Mouse (Mus musculus) embryonic facial prominence, embryonic 15.5 days (tissue): ENCODE measurements around the gene Iqgap3. TPM values are rescaled to one million over a fixed set of nuclear protein-coding genes. Genes with fewer than 3 reads are reported as not detected.

ENCODE experiments used
- ATAC-seq: fragments of 200-750 bp; cut with Nextera tagmentation; 2 replicates; pipeline ENCODE4 v1.8.0; 2017; ENCODE audit warnings: low read depth, moderate TSS enrichment; ENCODE audit not compliant: insufficient number of reproducible peaks, low FRiP score, low TSS enrichment
- H3K27ac ChIP-seq: fragments of 300-500 bp; sonication (generic); replicated peaks from 2 replicates; pipeline ENCODE4 v1.5.1; 2015; ENCODE audit warnings: mild to moderate bottlenecking, inconsistent platforms
- H3K27me3 ChIP-seq: fragments of 300-500 bp; sonication (generic); 2 replicates; pipeline ENCODE4 v1.6.1; 2015; ENCODE audit warnings: inconsistent platforms
- H3K36me3 ChIP-seq: fragments of 300-500 bp; sonication (generic); 2 replicates; pipeline ENCODE4 v1.6.1; 2015; ENCODE audit warnings: mild to moderate bottlenecking, inconsistent platforms
- H3K4me1 ChIP-seq: fragments of 300-500 bp; sonication (generic); 2 replicates; pipeline ENCODE4 v1.6.1; 2015; ENCODE audit warnings: inconsistent platforms
- H3K4me2 ChIP-seq: fragments of 300-500 bp; sonication (generic); replicated peaks from 2 replicates; pipeline ENCODE4 v1.6.1; 2015; ENCODE audit warnings: mild to moderate bottlenecking, inconsistent platforms
- H3K4me3 ChIP-seq: fragments of 300-500 bp; sonication (generic); replicated peaks from 2 replicates; pipeline ENCODE4 v1.5.1; 2015; ENCODE audit warnings: mild to moderate bottlenecking, inconsistent platforms
- H3K9ac ChIP-seq: fragments of 300-500 bp; sonication (generic); 2 replicates; pipeline ENCODE4 v1.6.1; 2015; ENCODE audit warnings: inconsistent platforms
- H3K9me3 ChIP-seq: fragments of 300-500 bp; sonication (generic); replicated peaks from 2 replicates; pipeline ENCODE4 v1.6.1; 2016; ENCODE audit warnings: inconsistent platforms
- WGBS: fragments of 180-500 bp; shearing (Covaris S2); methylation state at CpG from one replicate; pipeline ENCODE4 v1.1.7; 2015; 5-methylcytosine and 5-hydroxymethylcytosine counted together
- polyA plus RNA-seq: library from polyadenylated mRNA; unstranded; fragments of >200 nt; fragmentation: Nextera tagmentation; extraction: Ambion mirVana; gene quantifications from 2 replicates; pipeline ENCODE4 v1.2.1, GENCODE M21; 2015

Gene Iqgap3
- polyA plus RNA-seq, 1 experiment from 2014 or later, result 16.8 TPM

- ATAC-seq, result no peak
- Histone ChIP-seq H3K9ac (no peak overlapping the region), H3K9me3 (no peaks in the 10 kb centered on the region), H3K36me3 (peaks cover 61% of the 10 kb centered on the region), H3K27ac (no peak overlapping the region), H3K27me3 (no peaks in the 10 kb centered on the region), H3K4me3 (no peak overlapping the region), H3K4me2 (no peak overlapping the region), H3K4me1 (no peaks in the 10 kb centered on the region)
- WGBS, result 79% methylated on average over 6 of the region's 6 CpGs
These were observed 15.9 kb downstream of the Iqgap3 start for GRCm38 (mm10) chr3:88097666-88098065.

DNA sequence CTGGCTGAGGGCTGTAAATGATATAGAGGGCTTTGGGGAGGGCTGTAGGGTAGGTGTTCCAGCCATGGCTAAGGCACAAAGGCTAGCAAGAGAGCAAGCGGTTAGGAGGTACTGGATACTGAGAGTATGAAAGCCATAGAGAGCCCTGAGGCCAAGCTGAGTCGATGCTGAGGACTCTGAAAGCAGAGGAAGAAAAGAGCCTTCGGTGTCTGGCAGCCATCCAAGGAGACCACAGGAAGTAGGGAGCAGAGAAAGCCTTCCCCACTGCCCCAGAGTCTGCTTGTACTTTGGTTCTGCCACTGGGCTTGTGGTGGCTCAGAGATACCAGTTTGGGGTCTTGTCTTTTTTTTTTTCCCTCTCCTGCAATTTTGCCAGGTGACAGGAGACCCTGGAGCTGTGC is 18.5 kb downstream of the Iqgap3 start:
- Histone ChIP-seq H3K27me3 (no peaks in the 10 kb centered on the region), H3K4me1 (no peaks in the 10 kb centered on the region), H3K27ac (no peak overlapping the region), H3K36me3 (peaks cover 69% of the 10 kb centered on the region), H3K4me2 (no peak overlapping the region), H3K9ac (no peak overlapping the region), H3K9me3 (no peaks in the 10 kb centered on the region), H3K4me3 (no peak overlapping the region)
- no peak for ATAC-seq
- 68% methylated on average over 3 of the region's 3 CpGs for WGBS

DNA sequence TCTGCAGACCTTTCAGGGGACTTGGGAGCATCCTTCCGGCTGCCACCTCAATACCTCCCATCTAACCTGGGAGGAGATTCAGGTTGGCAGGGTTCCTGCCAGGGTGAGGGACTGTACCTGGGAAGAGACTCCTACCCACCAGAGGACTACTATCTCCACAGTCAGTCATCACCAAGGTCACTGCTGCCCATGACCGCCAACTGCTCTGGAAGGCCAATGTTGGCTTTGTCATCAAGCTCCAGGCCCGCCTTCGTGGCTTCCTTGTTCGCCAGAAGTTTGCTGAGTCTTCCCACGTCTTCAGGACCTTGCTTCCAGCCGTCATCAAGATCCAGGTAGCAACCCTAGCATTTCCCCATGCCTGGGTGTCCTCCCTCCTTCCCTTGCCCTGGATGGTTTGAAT is 20.0 kb downstream of the Iqgap3 start:
- 90% methylated on average over 7 of the region's 7 CpGs for WGBS

GRCm38 (mm10) chr3:88102196-88102595 is 20.4 kb downstream of the Iqgap3 start:
- Histone ChIP-seq H3K4me2 (no peak overlapping the region), H3K36me3 (peaks cover 74% of the 10 kb centered on the region), H3K4me1 (no peaks in the 10 kb centered on the region), H3K9ac (no peak overlapping the region), H3K27me3 (no peaks in the 10 kb centered on the region), H3K4me3 (no peak overlapping the region), H3K9me3 (no peaks in the 10 kb centered on the region), H3K27ac (peak overlapping the region; percentile 48; the same call in 1 of the 2 replicates)
- 79% methylated on average over 6 of the region's 6 CpGs for WGBS
- ATAC-seq, result no peak

More for the DNA sequence above, 20.0 kb downstream of the Iqgap3 start:
- Histone ChIP-seq H3K9ac (no peak overlapping the region), H3K27ac (no peak overlapping the region), H3K4me1 (no peaks in the 10 kb centered on the region), H3K4me3 (no peak overlapping the region), H3K9me3 (no peaks in the 10 kb centered on the region), H3K27me3 (no peaks in the 10 kb centered on the region), H3K4me2 (no peak overlapping the region), H3K36me3 (peaks cover 76% of the 10 kb centered on the region)
- ATAC-seq, result no peak

DNA sequence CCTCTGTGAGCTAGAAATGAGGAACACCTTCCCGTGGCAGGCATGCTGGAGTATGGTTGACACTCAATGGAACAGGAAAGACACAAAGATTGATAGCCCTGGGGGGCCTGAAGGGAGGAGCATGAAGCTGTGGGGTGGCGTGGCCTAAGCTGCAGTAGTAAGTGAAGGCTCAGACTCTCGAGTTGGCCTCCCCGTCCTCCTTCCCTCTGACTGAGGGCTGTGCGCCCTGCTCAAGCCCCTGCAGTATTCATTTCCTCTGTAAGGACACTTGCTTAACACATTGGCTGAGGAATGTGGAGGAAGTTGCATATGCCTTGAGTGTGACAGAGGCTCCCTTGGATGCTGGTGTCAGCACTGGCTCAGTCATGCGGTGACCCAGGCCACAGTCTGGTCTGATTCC is 20.8 kb downstream of the Iqgap3 start:
- H3K9ac ChIP-seq, result no peak overlapping the region
- H3K27ac ChIP-seq, result peak overlapping the region; percentile 48; the same call in 1 of the 2 replicates
- no peaks in the 10 kb centered on the region for H3K9me3 ChIP-seq
- no peak overlapping the region for H3K4me2 ChIP-seq
- H3K27me3 ChIP-seq, result no peaks in the 10 kb centered on the region
- H3K4me1 ChIP-seq, result no peaks in the 10 kb centered on the region
- no peak for ATAC-seq
- 73% methylated on average over 6 of the region's 6 CpGs for WGBS
- no peak overlapping the region for H3K4me3 ChIP-seq
- H3K36me3 ChIP-seq, result peaks cover 75% of the 10 kb centered on the region

- Histone ChIP-seq H3K27ac (no peak overlapping the region), H3K9me3 (no peaks in the 10 kb centered on the region), H3K27me3 (no peaks in the 10 kb centered on the region), H3K36me3 (peaks cover 84% of the 10 kb centered on the region), H3K9ac (no peak overlapping the region), H3K4me3 (no peak overlapping the region), H3K4me1 (no peaks in the 10 kb centered on the region), H3K4me2 (no peak overlapping the region)
- WGBS, result 85% methylated on average over 4 of the region's 4 CpGs
- no peak for ATAC-seq
These were observed 24.4 kb downstream of the Iqgap3 start for GRCm38 (mm10) chr3:88106126-88106525.

GRCm38 (mm10) chr3:88109126-88109525 is 27.4 kb downstream of the Iqgap3 start:
- H3K9ac ChIP-seq, result no peak overlapping the region
- no peak for ATAC-seq
- no peak overlapping the region for H3K27ac ChIP-seq
- H3K4me2 ChIP-seq, result no peak overlapping the region
- H3K4me1 ChIP-seq, result no peaks in the 10 kb centered on the region
- no peak overlapping the region for H3K4me3 ChIP-seq
- no peaks in the 10 kb centered on the region for H3K27me3 ChIP-seq
- WGBS, result 89% methylated on average over 6 of the region's 6 CpGs
- H3K36me3 ChIP-seq, result peaks cover 84% of the 10 kb centered on the region
- H3K9me3 ChIP-seq, result no peaks in the 10 kb centered on the region

DNA sequence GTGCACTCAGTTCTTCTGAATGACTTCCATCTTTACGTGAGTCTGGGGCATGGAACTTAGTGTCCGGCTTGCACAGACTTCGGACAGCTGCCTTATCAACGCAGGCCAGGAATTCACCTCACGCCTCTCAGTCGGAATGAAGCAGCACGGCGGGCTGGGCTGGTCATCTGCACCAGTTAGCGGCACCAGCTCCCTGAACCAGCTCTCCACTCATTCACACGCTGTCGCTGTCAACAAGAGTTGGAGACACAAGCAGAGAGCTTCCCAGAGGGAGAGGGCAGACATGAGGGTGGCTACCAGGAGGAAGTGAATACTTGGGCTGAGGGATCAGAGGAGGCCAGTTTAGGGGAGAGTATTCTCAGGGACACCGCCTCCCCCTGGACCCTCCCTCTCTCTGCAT is 32.6 kb downstream of the Iqgap3 start:
- Histone ChIP-seq H3K9me3 (no peaks in the 10 kb centered on the region), H3K36me3 (peaks cover 88% of the 10 kb centered on the region), H3K4me3 (no peak overlapping the region), H3K4me2 (no peak overlapping the region), H3K27me3 (no peaks in the 10 kb centered on the region), H3K27ac (no peak overlapping the region), H3K4me1 (no peaks in the 10 kb centered on the region), H3K9ac (no peak overlapping the region)
- no peak for ATAC-seq
- WGBS, result 91% methylated on average over 12 of the region's 12 CpGs

DNA sequence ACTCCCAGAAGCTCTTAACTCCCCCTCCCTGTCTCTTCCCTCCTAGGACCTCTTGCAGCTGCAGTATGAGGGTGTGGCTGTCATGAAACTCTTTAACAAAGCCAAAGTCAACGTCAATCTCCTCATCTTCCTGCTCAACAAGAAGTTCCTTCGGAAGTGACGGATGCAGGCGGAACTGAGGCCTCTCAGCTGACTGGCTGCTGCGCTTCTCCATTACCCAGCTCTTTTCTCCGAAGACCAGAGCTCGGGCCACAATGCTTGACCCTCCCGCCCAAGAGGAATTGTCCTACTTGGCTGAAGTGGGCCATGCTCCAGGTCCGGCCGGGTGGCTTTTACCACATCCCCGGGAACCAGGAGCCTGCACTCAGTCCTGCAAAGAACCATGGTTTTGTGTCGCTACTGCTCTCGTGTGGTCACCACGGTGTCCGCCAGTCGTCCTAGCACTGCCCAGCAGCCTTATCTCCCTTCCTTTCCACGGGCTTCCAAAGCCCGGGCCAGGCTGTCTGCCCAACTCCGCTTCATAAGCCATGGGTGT is 38.4 kb downstream of the Iqgap3 start:
- Histone ChIP-seq H3K27me3 (no peaks in the 10 kb centered on the region), H3K36me3 (peaks cover 46% of the 10 kb centered on the region), H3K4me1 (no peaks in the 10 kb centered on the region), H3K27ac (no peak overlapping the region), H3K4me3 (no peak overlapping the region), H3K9ac (no peak overlapping the region), H3K9me3 (no peaks in the 10 kb centered on the region), H3K4me2 (no peak overlapping the region)
- WGBS, result 86% methylated on average over 19 of the region's 19 CpGs
- no peak for ATAC-seq

- Histone ChIP-seq H3K4me2 (no peak overlapping the region), H3K9me3 (no peaks in the 10 kb centered on the region), H3K4me3 (no peak overlapping the region), H3K27ac (no peak overlapping the region), H3K9ac (no peak overlapping the region), H3K4me1 (no peaks in the 10 kb centered on the region), H3K27me3 (no peaks in the 10 kb centered on the region), H3K36me3 (peaks cover 36% of the 10 kb centered on the region)
- WGBS, result 72% methylated on average over 14 of the region's 14 CpGs
- ATAC-seq, result no peak
These were observed 39.7 kb downstream of the Iqgap3 start for GRCm38 (mm10) chr3:88121164-88122131.

- H3K36me3 ChIP-seq, result peaks cover 4% of the 10 kb centered on the region; the same call in 1 of the 2 replicates
- WGBS, result 72% methylated on average over 4 of the region's 4 CpGs
- H3K4me2 ChIP-seq, result no peak overlapping the region
- H3K9ac ChIP-seq, result no peak overlapping the region
- H3K4me3 ChIP-seq, result no peak overlapping the region
- ATAC-seq, result no peak
- no peak overlapping the region for H3K27ac ChIP-seq
- H3K9me3 ChIP-seq, result no peaks in the 10 kb centered on the region
- H3K4me1 ChIP-seq, result no peaks in the 10 kb centered on the region
- H3K27me3 ChIP-seq, result no peaks in the 10 kb centered on the region
These were observed 43.4 kb downstream of the Iqgap3 start for GRCm38 (mm10) chr3:88125195-88125594.
